Comparison of ENCODE assay signal across 16 mouse cellular contexts in the genomic region with DNA sequence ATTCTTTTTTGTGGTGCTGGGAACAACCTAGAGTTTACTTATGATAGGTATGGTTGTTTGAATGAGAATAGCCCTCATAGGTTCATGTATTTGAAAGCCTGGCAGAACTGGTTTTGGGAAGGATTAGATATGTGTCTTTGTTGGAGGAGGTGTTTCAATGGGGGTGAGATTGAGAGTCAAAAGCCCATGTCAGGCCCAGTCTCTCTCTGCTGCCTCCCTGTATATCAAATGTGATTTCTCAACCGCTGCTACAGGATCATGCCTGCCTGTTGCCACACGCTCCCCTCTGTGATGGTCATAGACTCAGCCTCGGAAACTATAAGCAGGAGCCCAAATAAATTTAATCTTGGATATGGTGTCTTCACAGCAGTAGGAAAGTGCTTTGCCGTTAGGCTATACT.
"Had no signal": no experiment of that assay in that cellular context is flagged by ENCODE, and none has a peak within 500 bp of the region (broad histone marks: within the 10 kb centered on the region; RNA-seq: fewer than 3 reads in every experiment).

No protein-coding gene starts in this region.

- H3K4me2 ChIP-seq: lung, embryonic 15.5 days; midbrain, embryonic 11.5 days; midbrain, embryonic 13.5 days; midbrain, embryonic 15.5 days; neural tube, embryonic 12.5 days had no signal

- ATAC-seq: lung, postnatal 0 days; midbrain, embryonic 13.5 days; midbrain, embryonic 15.5 days had no signal

- DNase-seq: lung, adult 2 months; lung, postnatal 14 days; lung, postnatal 36 days; right cerebral cortex, postnatal 14 days; thymus, adult 18-20 months; thymus, postnatal 14 days; thymus, postnatal 36 days had no signal

- H3K4me3 ChIP-seq: lung, embryonic 15.5 days; megakaryocyte, embryonic 14.5 days; midbrain, embryonic 13.5 days; midbrain, embryonic 15.5 days; neural tube, embryonic 12.5 days had no signal

- H3K9ac ChIP-seq: liver, embryonic 14.5 days; lung, embryonic 15.5 days; midbrain, embryonic 13.5 days; midbrain, embryonic 15.5 days; neural tube, embryonic 12.5 days had no signal

- H3K36me3 ChIP-seq: lung, embryonic 15.5 days; midbrain, embryonic 13.5 days; midbrain, embryonic 15.5 days had no signal

- H3K27me3 ChIP-seq: lung, embryonic 15.5 days; megakaryocyte, embryonic 14.5 days; midbrain, embryonic 13.5 days; midbrain, embryonic 15.5 days; neural tube, embryonic 12.5 days had no signal

- H3K9me3 ChIP-seq: lung, embryonic 15.5 days; megakaryocyte, embryonic 14.5 days; midbrain, embryonic 13.5 days; midbrain, embryonic 15.5 days; neural tube, embryonic 12.5 days had no signal

- H3K27ac ChIP-seq: liver, embryonic 14.5 days; lung, embryonic 15.5 days; macrophage; midbrain, embryonic 13.5 days; midbrain, embryonic 15.5 days; neural tube, embryonic 12.5 days had no signal
